Mouse (Mus musculus): Measurements from ENCODE around the gene Prkra.

DNA sequence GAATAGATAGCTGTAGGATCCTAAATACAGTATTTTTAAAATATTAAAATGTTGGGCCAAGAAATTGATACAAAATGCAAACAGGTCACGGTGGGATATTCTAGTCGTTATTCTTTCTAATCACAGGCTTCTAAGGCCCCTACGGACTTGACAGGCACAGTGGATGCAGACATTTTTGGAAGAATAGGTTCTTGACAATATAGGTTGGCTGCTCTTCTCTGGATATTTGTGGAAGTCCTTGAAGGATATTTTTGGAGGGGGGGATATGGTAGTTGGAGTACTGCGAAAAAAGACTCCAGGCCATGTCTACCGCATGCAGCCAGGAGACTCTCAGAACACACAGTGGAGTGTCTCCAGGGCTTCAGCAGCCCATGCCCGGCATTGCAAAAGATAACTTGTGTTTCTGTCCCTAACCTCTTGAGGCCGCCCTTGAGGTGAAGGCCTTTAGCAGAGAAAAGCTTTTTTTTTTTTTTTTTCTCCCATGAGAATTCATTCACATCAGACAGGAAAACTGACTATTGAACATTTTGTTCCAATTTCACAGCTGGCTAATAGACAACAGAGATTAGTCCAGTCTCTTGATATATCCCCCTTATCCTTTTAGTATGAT, 25.8 kb upstream of the Prkra start:
- TF ChIP-seq CTCF (IDR thresholded peaks at IDR 0.05) = peak; percentile 59
- no peak for TF ChIP-seq EP300 (IDR thresholded peaks at IDR 0.05)

All from lung, postnatal 0 days (tissue).